Mouse (Mus musculus): Measurements from ENCODE around the gene Tmem59. TPM values are rescaled to one million over a fixed set of nuclear protein-coding genes. Genes with fewer than 3 reads are reported as not detected.

Gene Tmem59
- polyA plus RNA-seq, 1 experiment from 2014 or later: 391 TPM

DNA sequence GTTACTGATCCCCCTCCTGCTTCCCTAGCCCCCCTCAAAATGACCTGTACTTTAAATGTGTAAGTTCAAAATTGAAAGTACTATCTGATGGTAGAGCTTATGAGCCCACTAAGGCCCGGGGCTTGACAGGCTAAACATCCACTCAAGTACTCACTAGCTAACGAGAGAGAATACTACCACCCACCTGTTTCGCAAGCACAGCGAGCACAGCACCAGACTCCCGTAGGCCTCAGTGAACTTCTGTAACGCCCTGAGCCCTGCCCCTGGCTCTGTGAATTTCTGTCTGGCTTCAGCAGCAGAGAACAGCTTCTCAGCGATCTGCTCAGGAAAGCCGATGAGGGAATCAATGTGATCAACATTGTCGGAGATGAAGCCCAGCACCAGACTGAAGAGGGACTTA is 68.9 kb downstream of the Tmem59 start:
- no peak for ATAC-seq (replicated peaks)
- H3K9me3 ChIP-seq: no peaks in the 10 kb centered on the region
- H3K4me1 ChIP-seq: peaks cover 30% of the 10 kb centered on the region
- H3K4me3 ChIP-seq: no peak overlapping the region
- peaks cover 5% of the 10 kb centered on the region for H3K36me3 ChIP-seq
- no peak overlapping the region for H3K27ac ChIP-seq (replicated peaks)
- H3K4me2 ChIP-seq (replicated peaks): no peak overlapping the region
- H3K9ac ChIP-seq (replicated peaks): no peak overlapping the region
- WGBS: 74% methylated on average over 9 of the region's 9 CpGs
- H3K27me3 ChIP-seq: no peaks in the 10 kb centered on the region

DNA sequence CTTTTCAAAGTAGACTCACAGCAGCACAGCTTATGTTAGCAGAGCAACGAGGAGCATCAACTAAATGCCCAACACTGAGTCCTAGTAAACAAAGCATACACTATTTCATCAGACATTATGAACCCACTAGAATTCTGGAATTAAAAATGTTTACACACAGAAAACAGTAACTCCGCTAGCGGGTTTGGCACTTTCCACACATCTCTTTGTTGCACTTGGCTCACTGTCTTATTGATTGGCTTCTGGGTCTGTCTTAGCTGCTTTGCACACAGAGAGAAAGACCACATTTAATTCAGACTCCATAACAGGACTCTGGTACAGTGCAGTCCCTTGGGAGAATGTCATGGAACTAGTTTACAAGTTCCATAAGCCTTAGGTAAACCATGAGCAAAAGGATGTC is 69.9 kb downstream of the Tmem59 start:
- Histone ChIP-seq H3K9ac (replicated peaks) (no peak overlapping the region), H3K4me2 (replicated peaks) (no peak overlapping the region), H3K27me3 (no peaks in the 10 kb centered on the region), H3K4me3 (no peak overlapping the region), H3K4me1 (peaks cover 36% of the 10 kb centered on the region), H3K27ac (replicated peaks) (no peak overlapping the region), H3K9me3 (no peaks in the 10 kb centered on the region), H3K36me3 (peaks cover 2% of the 10 kb centered on the region)
- WGBS: 62% methylated on average over 3 of the region's 3 CpGs
- ATAC-seq (replicated peaks): no peak

DNA sequence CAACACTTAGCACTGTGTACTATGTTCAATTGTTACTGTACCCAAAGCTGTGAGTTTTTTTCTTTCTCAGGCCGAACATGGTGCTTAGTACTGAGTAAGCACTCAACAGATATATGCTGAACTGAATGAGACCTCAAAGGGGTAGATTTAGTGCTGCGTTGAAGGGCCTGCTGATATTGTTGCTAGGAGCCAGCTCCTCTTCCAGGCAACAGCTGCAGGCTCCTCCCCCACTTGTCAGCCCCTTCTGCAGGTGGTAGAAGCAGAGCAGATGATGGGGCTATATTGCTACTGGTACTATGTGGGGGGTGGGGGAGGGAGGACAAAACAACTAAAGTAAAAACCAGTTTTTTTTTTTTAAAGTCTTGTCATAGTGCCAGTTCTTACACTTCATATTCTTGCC is 71.3 kb downstream of the Tmem59 start:
- no peaks in the 10 kb centered on the region for H3K27me3 ChIP-seq
- ATAC-seq (replicated peaks): no peak
- WGBS: 44% methylated on average over 2 of the region's 2 CpGs
- no peak overlapping the region for H3K4me2 ChIP-seq (replicated peaks)
- H3K27ac ChIP-seq (replicated peaks): 0 out of 2 replicates have a peak overlapping the region, but pooled peaks have one; percentile 12
- H3K4me3 ChIP-seq: no peak overlapping the region
- no peaks in the 10 kb centered on the region for H3K36me3 ChIP-seq
- peaks cover 36% of the 10 kb centered on the region for H3K4me1 ChIP-seq
- H3K9me3 ChIP-seq: no peaks in the 10 kb centered on the region
- no peak overlapping the region for H3K9ac ChIP-seq (replicated peaks)

DNA sequence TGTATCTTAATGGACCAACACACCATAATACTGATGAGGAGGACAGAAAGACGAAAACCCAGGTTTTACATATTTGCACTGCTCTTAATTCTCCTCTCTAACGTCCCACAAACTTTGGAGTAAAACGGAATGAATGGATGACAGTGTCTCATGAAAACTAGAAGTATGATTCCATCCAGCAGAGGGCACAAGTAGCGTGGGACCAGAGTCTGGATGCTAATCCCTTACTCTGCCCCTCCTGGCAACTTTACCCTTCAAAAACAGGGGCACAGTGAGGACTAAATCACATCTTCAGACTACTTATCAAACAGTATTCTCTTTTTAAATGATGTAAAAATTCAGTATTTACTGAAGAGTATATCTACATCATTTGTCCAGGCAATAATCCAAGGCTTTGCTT is 72.3 kb downstream of the Tmem59 start:
- ATAC-seq (replicated peaks): no peak
- no peak overlapping the region for H3K4me3 ChIP-seq
- H3K4me1 ChIP-seq: peaks cover 38% of the 10 kb centered on the region
- no peak overlapping the region for H3K9ac ChIP-seq (replicated peaks)
- WGBS: 20% methylated on average over 4 of the region's 4 CpGs
- no peaks in the 10 kb centered on the region for H3K36me3 ChIP-seq
- H3K27me3 ChIP-seq: no peaks in the 10 kb centered on the region
- H3K9me3 ChIP-seq: no peaks in the 10 kb centered on the region
- no peak overlapping the region for H3K27ac ChIP-seq (replicated peaks)
- no peak overlapping the region for H3K4me2 ChIP-seq (replicated peaks)

Other genes starting within 250 kb of the Tmem59 start
- gene Mrpl37, start 111.5 kb upstream of the Tmem59 start, polyA plus RNA-seq (2015; fragmentation: Nextera tagmentation; extraction: Ambion mirVana): 76.1 and 80.6 TPM in 2 replicates
- 2.8 and 3.6 TPM in 2 replicates for gene Cyb5rl, start 111.4 kb upstream of the Tmem59 start, polyA plus RNA-seq (2015; fragmentation: Nextera tagmentation; extraction: Ambion mirVana)
- not detected in 2 replicates for gene Cdcp2, start 81.5 kb upstream of the Tmem59 start, polyA plus RNA-seq (2015; fragmentation: Nextera tagmentation; extraction: Ambion mirVana)
- 30.7 and 45.9 TPM in 2 replicates for gene Tceanc2, start 717 bp downstream of the Tmem59 start, polyA plus RNA-seq (2015; fragmentation: Nextera tagmentation; extraction: Ambion mirVana)
- not detected in 2 replicates for gene Ldlrad1, start 30.8 kb downstream of the Tmem59 start, polyA plus RNA-seq (2015; fragmentation: Nextera tagmentation; extraction: Ambion mirVana)
- 57.4 and 57.7 TPM in 2 replicates for gene Lrrc42, start 75.1 kb downstream of the Tmem59 start, polyA plus RNA-seq (2015; fragmentation: Nextera tagmentation; extraction: Ambion mirVana)
- gene Hspb11, start 75.2 kb downstream of the Tmem59 start, polyA plus RNA-seq (2015; fragmentation: Nextera tagmentation; extraction: Ambion mirVana): 37.1 and 41.7 TPM in 2 replicates
- not detected in 2 replicates for gene Dio1, start 128.8 kb downstream of the Tmem59 start, polyA plus RNA-seq (2015; fragmentation: Nextera tagmentation; extraction: Ambion mirVana)
- 53.2 and 54.3 TPM in 2 replicates for gene Yipf1, start 136.0 kb downstream of the Tmem59 start, polyA plus RNA-seq (2015; fragmentation: Nextera tagmentation; extraction: Ambion mirVana)
- gene Ndc1, start 189.4 kb downstream of the Tmem59 start, polyA plus RNA-seq (2015; fragmentation: Nextera tagmentation; extraction: Ambion mirVana): 18.9 and 20.8 TPM in 2 replicates

Measured in forebrain, embryonic 15.5 days (tissue).